Mouse (Mus musculus) adrenal gland, adult (tissue): ENCODE measurements at regions not wholly inside any gene's neighbourhood (a gene's known extent, or its start where the extent isn't known, plus 50 kb on each side); places are given as distances from the start of the nearest gene placed in this dataset.
"Not testable (repeated sequence)": the region's sequence is repeated elsewhere in the genome, so short reads cannot be mapped to it uniquely, and the experiment has no call there.

ENCODE experiments used
- DNase-seq, 2 experiments: peaks; one replicate each; pipeline ENCODE4 v3.0.0; 2022 to 2023; ENCODE audit warnings: low spot score in 1 of 2; ENCODE audit not compliant: inconsistent age in 2 of 2

- no peak for DNase-seq
Observed at GRCm38 (mm10) chr16:55523264-55523663, 225.5 kb upstream of the Zpld1 start.

- DNase-seq: no peak
Observed at GRCm38 (mm10) chr16:55522283-55522682, 224.5 kb upstream of the Zpld1 start.

GRCm38 (mm10) chr16:55521421-55521971 is 223.7 kb upstream of the Zpld1 start:
- DNase-seq: no peak

- no peak for DNase-seq
Observed at GRCm38 (mm10) chr16:55520077-55520476, 222.3 kb upstream of the Zpld1 start.

- peak; percentile 9 to 63 for DNase-seq
Observed at GRCm38 (mm10) chr16:55519646-55520045, 221.9 kb upstream of the Zpld1 start.

- DNase-seq: no peak
Observed at GRCm38 (mm10) chr16:55516994-55517393, 219.2 kb upstream of the Zpld1 start.

GRCm38 (mm10) chr16:55515228-55515696 is 217.5 kb upstream of the Zpld1 start:
- DNase-seq: no peak

- DNase-seq: no peak
Observed at GRCm38 (mm10) chr16:55514448-55515200, 216.8 kb upstream of the Zpld1 start.

- no peak for DNase-seq
Observed at GRCm38 (mm10) chr16:55504796-55505413, 207.1 kb upstream of the Zpld1 start.

GRCm38 (mm10) chr16:55504274-55504673 is 206.5 kb upstream of the Zpld1 start:
- DNase-seq: no peak

GRCm38 (mm10) chr16:55503273-55503672 is 205.5 kb upstream of the Zpld1 start:
- no peak for DNase-seq

GRCm38 (mm10) chr16:55499831-55500230 is 202.0 kb upstream of the Zpld1 start:
- DNase-seq: not testable (repeated sequence)

GRCm38 (mm10) chr16:55495051-55495450 is 197.3 kb upstream of the Zpld1 start:
- DNase-seq: peak in 1 of 2 experiments; percentile 23

GRCm38 (mm10) chr16:55494162-55494561 is 196.4 kb upstream of the Zpld1 start:
- no peak for DNase-seq

- DNase-seq: peak in 1 of 2 experiments; percentile 38
Observed at GRCm38 (mm10) chr16:55492111-55492510, 194.3 kb upstream of the Zpld1 start.

- DNase-seq: no peak
Observed at GRCm38 (mm10) chr16:55484391-55484790, 186.6 kb upstream of the Zpld1 start.

GRCm38 (mm10) chr16:55480745-55481144 is 183.0 kb upstream of the Zpld1 start:
- DNase-seq: no peak

GRCm38 (mm10) chr16:55480304-55480703 is 182.5 kb upstream of the Zpld1 start:
- peak in 1 of 2 experiments; percentile 46 for DNase-seq

GRCm38 (mm10) chr16:55476544-55477208 is 178.9 kb upstream of the Zpld1 start:
- DNase-seq: peak in 1 of 2 experiments; percentile 85

GRCm38 (mm10) chr16:55474950-55475525 is 177.3 kb upstream of the Zpld1 start:
- no peak for DNase-seq

GRCm38 (mm10) chr16:55471396-55471795 is 173.6 kb upstream of the Zpld1 start:
- DNase-seq: no peak
